Mouse (Mus musculus): ENCODE results near the gene Gm36210. TPM values are rescaled to one million over a fixed set of nuclear protein-coding genes. Genes with fewer than 3 reads are reported as not detected.
"Not testable (repeated sequence)": the region's sequence is repeated elsewhere in the genome, so short reads cannot be mapped to it uniquely, and the experiment has no call there.

Gene Gm36210
- polyA plus RNA-seq, 1 experiment from 2014 or later = not detected

- ATAC-seq = no peak
- 0 out of 2 replicates have a peak overlapping the region, but pooled peaks have one; percentile 70 for H3K27ac ChIP-seq (ENCODE audit: low read length)
These were observed 41.2 kb downstream of the Gm36210 start for GRCm38 (mm10) chr7:4865090-4865489.

GRCm38 (mm10) chr7:4864130-4864845, 42.0 kb downstream of the Gm36210 start:
- Histone ChIP-seq H3K9me3 (ENCODE audit: low read length) (no peaks in the 10 kb centered on the region), H3K36me3 (ENCODE audit: insufficient read depth, low read length) (no peaks in the 10 kb centered on the region), H3K4me2 (replicated peaks; ENCODE audit: low read depth, low read length) (no peak overlapping the region), H3K4me1 (ENCODE audit: insufficient read depth, low read depth, low read length) (peaks cover 9% of the 10 kb centered on the region), H3K27ac (ENCODE audit: low read length) (peak overlapping the region; percentile 72; the same call in 1 of the 2 replicates), H3K4me3 (ENCODE audit: low read depth, low read length) (no peak overlapping the region), H3K27me3 (replicated peaks; ENCODE audit: insufficient read depth, low read length) (no peaks in the 10 kb centered on the region), H3K9ac (replicated peaks; ENCODE audit: low read depth) (no peak overlapping the region)
- 70% methylated on average over 5 of the region's 5 CpGs for WGBS
- ATAC-seq = no peak
- DNase-seq (ENCODE audit: low spot score) = no peak
- TF ChIP-seq CTCF (IDR thresholded peaks at IDR 0.05) = no peak

More at GRCm38 (mm10) chr7:4865090-4865489, 41.2 kb downstream of the Gm36210 start:
- Histone ChIP-seq H3K36me3 (ENCODE audit: insufficient read depth, low read length) (no peaks in the 10 kb centered on the region), H3K27me3 (replicated peaks; ENCODE audit: insufficient read depth, low read length) (no peaks in the 10 kb centered on the region), H3K9ac (replicated peaks; ENCODE audit: low read depth) (no peak overlapping the region), H3K9me3 (ENCODE audit: low read length) (no peaks in the 10 kb centered on the region), H3K4me3 (ENCODE audit: low read depth, low read length) (0 out of 2 replicates have a peak overlapping the region, but pooled peaks have one; percentile 42), H3K4me2 (replicated peaks; ENCODE audit: low read depth, low read length) (peak overlapping the region; percentile 64), H3K4me1 (ENCODE audit: insufficient read depth, low read depth, low read length) (peaks cover 9% of the 10 kb centered on the region)
- peak; percentile 61 for DNase-seq (ENCODE audit: low spot score)
- TF ChIP-seq CTCF (IDR thresholded peaks at IDR 0.05) (peak; percentile 69), EP300 (IDR thresholded peaks at IDR 0.05) (no peak)
- 66% methylated on average over 5 of the region's 5 CpGs for WGBS

GRCm38 (mm10) chr7:4863541-4864080, 42.7 kb downstream of the Gm36210 start:
- TF ChIP-seq CTCF (IDR thresholded peaks at IDR 0.05) (no peak), EP300 (IDR thresholded peaks at IDR 0.05) (no peak)
- Histone ChIP-seq H3K4me3 (ENCODE audit: low read depth, low read length) (no peak overlapping the region), H3K4me1 (ENCODE audit: insufficient read depth, low read depth, low read length) (peaks cover 9% of the 10 kb centered on the region), H3K36me3 (ENCODE audit: insufficient read depth, low read length) (no peaks in the 10 kb centered on the region), H3K27ac (ENCODE audit: low read length) (peak overlapping the region; percentile 72), H3K9ac (replicated peaks; ENCODE audit: low read depth) (no peak overlapping the region), H3K4me2 (replicated peaks; ENCODE audit: low read depth, low read length) (no peak overlapping the region), H3K9me3 (ENCODE audit: low read length) (no peaks in the 10 kb centered on the region), H3K27me3 (replicated peaks; ENCODE audit: insufficient read depth, low read length) (no peaks in the 10 kb centered on the region)
- WGBS = 62% methylated on average over 7 of the region's 7 CpGs
- ATAC-seq (no peak), DNase-seq (ENCODE audit: low spot score) (peak; percentile 14)

GRCm38 (mm10) chr7:4863041-4863440, 43.3 kb downstream of the Gm36210 start:
- no peak for TF ChIP-seq EP300 (IDR thresholded peaks at IDR 0.05)
- no peak for TF ChIP-seq CTCF (IDR thresholded peaks at IDR 0.05)

GRCm38 (mm10) chr7:4860926-4861325, 45.4 kb downstream of the Gm36210 start:
- ATAC-seq; H3K27ac ChIP-seq (ENCODE audit: low read length); H3K9me3 ChIP-seq (ENCODE audit: low read length); H3K4me3 ChIP-seq (ENCODE audit: low read depth, low read length); H3K4me1 ChIP-seq (ENCODE audit: insufficient read depth, low read depth, low read length); H3K36me3 ChIP-seq (ENCODE audit: insufficient read depth, low read length); DNase-seq (ENCODE audit: low spot score); H3K27me3 ChIP-seq (replicated peaks; ENCODE audit: insufficient read depth, low read length); H3K4me2 ChIP-seq (replicated peaks; ENCODE audit: low read depth, low read length); H3K9ac ChIP-seq (replicated peaks; ENCODE audit: low read depth): not testable (repeated sequence)
- 68% methylated on average over 3 of the region's 3 CpGs for WGBS

More at GRCm38 (mm10) chr7:4863041-4863440, 43.3 kb downstream of the Gm36210 start:
- no peak overlapping the region for H3K9ac ChIP-seq (replicated peaks; ENCODE audit: low read depth)
- ATAC-seq = no peak
- no peaks in the 10 kb centered on the region for H3K36me3 ChIP-seq (ENCODE audit: insufficient read depth, low read length)
- H3K9me3 ChIP-seq (ENCODE audit: low read length) = no peaks in the 10 kb centered on the region
- H3K27ac ChIP-seq (ENCODE audit: low read length) = peak overlapping the region; percentile 72
- peak; percentile 93 for DNase-seq (ENCODE audit: low spot score)
- H3K27me3 ChIP-seq (replicated peaks; ENCODE audit: insufficient read depth, low read length) = no peaks in the 10 kb centered on the region
- no peak overlapping the region for H3K4me2 ChIP-seq (replicated peaks; ENCODE audit: low read depth, low read length)
- H3K4me1 ChIP-seq (ENCODE audit: insufficient read depth, low read depth, low read length) = peaks cover 9% of the 10 kb centered on the region
- H3K4me3 ChIP-seq (ENCODE audit: low read depth, low read length) = no peak overlapping the region
- 13% methylated on average over 1 of the region's 1 CpGs for WGBS

GRCm38 (mm10) chr7:4859418-4859978, 46.8 kb downstream of the Gm36210 start:
- H3K27ac ChIP-seq (ENCODE audit: low read length) = no peak overlapping the region
- no peak for ATAC-seq
- peaks cover 6% of the 10 kb centered on the region; the same call in 1 of the 2 replicates for H3K4me1 ChIP-seq (ENCODE audit: insufficient read depth, low read depth, low read length)
- DNase-seq (ENCODE audit: low spot score) = no peak
- no peak overlapping the region for H3K9ac ChIP-seq (replicated peaks; ENCODE audit: low read depth)
- TF ChIP-seq CTCF (IDR thresholded peaks at IDR 0.05) (no peak), EP300 (IDR thresholded peaks at IDR 0.05) (no peak)
- H3K27me3 ChIP-seq (replicated peaks; ENCODE audit: insufficient read depth, low read length) = no peaks in the 10 kb centered on the region
- no peaks in the 10 kb centered on the region for H3K36me3 ChIP-seq (ENCODE audit: insufficient read depth, low read length)
- WGBS = 38% methylated on average over 12 of the region's 12 CpGs
- H3K9me3 ChIP-seq (ENCODE audit: low read length) = no peaks in the 10 kb centered on the region
- H3K4me3 ChIP-seq (ENCODE audit: low read depth, low read length) = no peak overlapping the region
- no peak overlapping the region for H3K4me2 ChIP-seq (replicated peaks; ENCODE audit: low read depth, low read length)

Data from lung, postnatal 0 days (tissue).